Mouse (Mus musculus): ENCODE data around the gene Gpr39.

DNA sequence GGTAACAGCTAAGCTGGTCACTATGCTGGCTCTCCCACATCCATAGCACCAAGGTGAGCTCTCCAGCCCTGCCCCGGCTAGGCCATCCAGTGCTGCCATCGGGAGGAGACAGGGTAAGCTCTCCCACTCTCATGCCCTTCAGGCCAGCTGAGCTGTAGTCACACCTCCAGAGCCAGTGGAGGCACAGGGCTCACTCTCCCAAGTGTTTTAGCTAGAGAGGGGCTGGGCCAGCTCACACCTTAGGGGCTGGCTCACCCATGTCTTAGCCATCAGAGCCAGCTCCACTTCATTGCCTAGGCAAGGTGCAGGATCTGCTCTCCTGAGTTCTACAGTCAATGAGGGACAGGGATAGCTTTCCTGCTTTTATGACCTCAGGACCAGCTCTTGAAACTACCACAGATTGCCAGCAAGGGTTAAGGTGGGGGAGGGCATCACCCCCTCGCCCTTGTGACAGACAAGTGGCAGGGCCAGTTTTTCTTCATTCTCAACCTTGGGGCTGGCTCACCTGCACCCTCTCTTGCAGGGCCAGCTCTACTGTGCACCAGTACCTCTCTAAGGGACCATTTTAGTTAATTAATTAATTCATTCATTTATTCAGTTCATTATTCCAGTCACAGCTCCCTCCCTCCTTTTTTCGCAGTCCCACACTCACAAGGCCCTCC lies 78.7 kb downstream of the Gpr39 start:
- TF ChIP-seq CTCF (IDR thresholded peaks at IDR 0.05; ENCODE audit: low read depth) (no peak), EP300 (optimal IDR thresholded peaks at IDR 0.05) (no peak)

Measured in stomach, postnatal 0 days (tissue).